Mouse (Mus musculus) MEL (cell line): ENCODE data around the gene Psmd8. TPM values are rescaled to one million over a fixed set of nuclear protein-coding genes. Genes with fewer than 3 reads are reported as not detected.

Source experiments
- DNase-seq: peaks from one replicate; pipeline ENCODE4 v3.0.0; 2011; ENCODE audit warnings: low read depth, low spot score
- H3K27ac ChIP-seq: 2 replicates; pipeline ENCODE4 v1.5.1; 2012; ENCODE audit warnings: low read depth, mild to moderate bottlenecking, control low read depth, low read length, moderate library complexity; ENCODE audit not compliant: control insufficient read depth
- H3K27me3 ChIP-seq, 2 experiments: fragments of 150-350 bp in 1 of 2; sonication (generic) in 1 of 2; 2 replicates each; pipeline ENCODE4 v1.6.1; 2012; ENCODE audit warnings: low read length in 2 of 2, mild to moderate bottlenecking in 2 of 2, improper control_type of control experiment in 1 of 2, moderate library complexity in 1 of 2; ENCODE audit not compliant: insufficient read depth in 2 of 2, control insufficient read depth in 1 of 2
- H3K36me3 ChIP-seq, 2 experiments: 2 replicates each; pipeline ENCODE4 v1.6.1; 2012 to 2014; ENCODE audit warnings: low read length in 2 of 2, improper control_type of control experiment in 1 of 2, inconsistent platforms in 1 of 2, mild to moderate bottlenecking in 1 of 2; ENCODE audit not compliant: insufficient read depth in 2 of 2, control insufficient read depth in 1 of 2
- H3K4me1 ChIP-seq, 2 experiments: fragments of 150-350 bp in 1 of 2; sonication (generic) in 1 of 2; 2 replicates each; pipeline ENCODE4 v1.6.1; 2012; ENCODE audit warnings: low read length in 2 of 2, improper control_type of control experiment in 1 of 2, mild to moderate bottlenecking in 1 of 2; ENCODE audit not compliant: insufficient read depth in 2 of 2, control insufficient read depth in 1 of 2
- H3K4me3 ChIP-seq, 2 experiments: fragments of 150-350 bp in 1 of 2; sonication (generic) in 1 of 2; 2 replicates each; pipeline ENCODE4 v1.5.1; 2012; ENCODE audit warnings: low read depth in 2 of 2, low read length in 2 of 2, mild to moderate bottlenecking in 2 of 2, moderate library complexity in 2 of 2, control low read depth in 1 of 2, improper control_type of control experiment in 1 of 2; ENCODE audit not compliant: control insufficient read depth in 1 of 2, insufficient read depth in 1 of 2
- H3K79me2 ChIP-seq: 2 replicates; pipeline ENCODE4 v1.6.1; 2012; ENCODE audit warnings: mild to moderate bottlenecking, low read length, moderate library complexity; ENCODE audit not compliant: control insufficient read depth, poor library complexity, insufficient read depth
- H3K9ac ChIP-seq: 2 replicates; pipeline ENCODE4 v1.6.1; 2012; ENCODE audit warnings: low read depth, mild to moderate bottlenecking, control low read depth, low read length, moderate library complexity; ENCODE audit not compliant: control insufficient read depth, poor library complexity, severe bottlenecking
- H3K9me3 ChIP-seq: fragments of 150-350 bp; sonication (generic); replicated peaks from 2 replicates; pipeline ENCODE4 v1.6.1; 2012; ENCODE audit warnings: mild to moderate bottlenecking, low read length, improper control_type of control experiment, moderate library complexity; ENCODE audit not compliant: insufficient read depth
- BHLHE40 ChIP-seq: IDR thresholded peaks from 2 replicates; pipeline ENCODE4 v1.6.1; 2012; ENCODE audit warnings: low read depth, mild to moderate bottlenecking, inconsistent platforms, low read length, improper control_type of control experiment, borderline replicate concordance
- CHD2 ChIP-seq: IDR thresholded peaks from 2 replicates; pipeline ENCODE4 v1.6.1; 2011; ENCODE audit warnings: low read length, improper control_type of control experiment
- CTCF ChIP-seq, 3 experiments: IDR thresholded peaks in 2 of 3; conservative IDR thresholded peaks in 1 of 3; 2 replicates each; pipeline ENCODE4 v1.5.1; 2011 to 2012; ENCODE audit warnings: low read length in 3 of 3, low read depth in 2 of 3, mild to moderate bottlenecking in 2 of 3, improper control_type of control experiment in 1 of 3, inconsistent platforms in 1 of 3, mixed read lengths in 1 of 3, moderate library complexity in 1 of 3; ENCODE audit not compliant: control insufficient read depth in 1 of 3, insufficient read depth in 1 of 3, poor library complexity in 1 of 3, severe bottlenecking in 1 of 3
- ELF1 ChIP-seq: IDR thresholded peaks from 2 replicates; pipeline ENCODE4 v1.6.1; 2014; ENCODE audit warnings: low read depth, mild to moderate bottlenecking, inconsistent platforms, low read length, improper control_type of control experiment, moderate library complexity
- GABPA ChIP-seq: IDR thresholded peaks from 2 replicates; pipeline ENCODE4 v1.6.1; 2012; ENCODE audit warnings: low read depth, mild to moderate bottlenecking, inconsistent platforms, low read length, improper control_type of control experiment, moderate library complexity
- GATA1 ChIP-seq: IDR thresholded peaks from 2 replicates; pipeline ENCODE4 v1.6.1; 2011; ENCODE audit warnings: low read depth, low read length, improper control_type of control experiment
- JUND ChIP-seq: IDR thresholded peaks from 2 replicates; pipeline ENCODE4 v1.6.1; 2011; ENCODE audit warnings: low read depth, mild to moderate bottlenecking, improper control_type of control experiment, low read length
- KAT2A ChIP-seq: conservative IDR thresholded peaks from 2 replicates; pipeline ENCODE4 v1.6.1; 2012; ENCODE audit warnings: low read depth, low read length, improper control_type of control experiment, inconsistent platforms
- MAZ ChIP-seq: IDR thresholded peaks from 2 replicates; pipeline ENCODE4 v1.6.1; 2012; ENCODE audit warnings: low read depth, mild to moderate bottlenecking, inconsistent platforms, low read length, improper control_type of control experiment
- MEF2A ChIP-seq: IDR thresholded peaks from 2 replicates; pipeline ENCODE4 v1.6.1; 2014; ENCODE audit warnings: low read depth, mild to moderate bottlenecking, inconsistent platforms, low read length, improper control_type of control experiment; ENCODE audit not compliant: poor library complexity, insufficient replicate concordance, severe bottlenecking; ENCODE audit errors: extremely low read depth
- MXI1 ChIP-seq: IDR thresholded peaks from 2 replicates; pipeline ENCODE4 v1.6.1; 2011; ENCODE audit warnings: mild to moderate bottlenecking, low read depth, low read length, improper control_type of control experiment
- POLR2A ChIP-seq, 2 experiments: IDR thresholded peaks; 2 replicates each; pipeline ENCODE4 v1.6.1; 2011 to 2012; ENCODE audit warnings: low read length in 2 of 2, mild to moderate bottlenecking in 2 of 2, control low read depth in 1 of 2, improper control_type of control experiment in 1 of 2, low read depth in 1 of 2, moderate library complexity in 1 of 2; ENCODE audit not compliant: control insufficient read depth in 1 of 2, insufficient read depth in 1 of 2, poor library complexity in 1 of 2
- POLR2AphosphoS5 ChIP-seq: IDR thresholded peaks from 2 replicates; pipeline ENCODE4 v1.6.1; 2012; ENCODE audit warnings: low read depth, borderline replicate concordance, mild to moderate bottlenecking, inconsistent platforms, low read length, moderate library complexity, mixed read lengths
- SIN3A ChIP-seq: IDR thresholded peaks from 2 replicates; pipeline ENCODE4 v1.6.1; 2012; ENCODE audit warnings: low read length, improper control_type of control experiment, inconsistent platforms
- TAL1 ChIP-seq: IDR thresholded peaks from 2 replicates; pipeline ENCODE4 v1.6.1; 2012; ENCODE audit warnings: mild to moderate bottlenecking, inconsistent platforms, low read length, moderate library complexity, mixed read lengths
- TCF12 ChIP-seq: IDR thresholded peaks from 2 replicates; pipeline ENCODE4 v1.6.1; 2014; ENCODE audit warnings: low read depth, mild to moderate bottlenecking, inconsistent platforms, low read length, improper control_type of control experiment, moderate library complexity
- USF1 ChIP-seq: IDR thresholded peaks from 2 replicates; pipeline ENCODE4 v1.6.1; 2014; ENCODE audit warnings: low read depth, mild to moderate bottlenecking, inconsistent platforms, low read length, improper control_type of control experiment, moderate library complexity
- USF2 ChIP-seq, 2 experiments: IDR thresholded peaks; 2 replicates each; pipeline ENCODE4 v1.6.1; 2011 to 2012; ENCODE audit warnings: improper control_type of control experiment in 2 of 2, low read length in 2 of 2, borderline replicate concordance in 1 of 2, inconsistent platforms in 1 of 2, low read depth in 1 of 2, mild to moderate bottlenecking in 1 of 2; ENCODE audit not compliant: insufficient read depth in 1 of 2
- ZKSCAN1 ChIP-seq: IDR thresholded peaks from 2 replicates; pipeline ENCODE4 v1.6.1; 2012; ENCODE audit warnings: low read depth, mild to moderate bottlenecking, inconsistent platforms, low read length, improper control_type of control experiment, moderate library complexity
- ZMIZ1 ChIP-seq: IDR thresholded peaks from 2 replicates; pipeline ENCODE4 v1.6.1; 2012; ENCODE audit warnings: low read depth, mild to moderate bottlenecking, inconsistent platforms, low read length, improper control_type of control experiment, moderate library complexity
- ZNF384 ChIP-seq: IDR thresholded peaks from 2 replicates; pipeline ENCODE4 v1.6.1; 2012; ENCODE audit warnings: low read depth, mild to moderate bottlenecking, inconsistent platforms, low read length, improper control_type of control experiment
- polyA plus RNA-seq, 2 experiments: library from polyadenylated mRNA; stranded (reverse) in 1 of 2; unstranded in 1 of 2; fragments of >175 nt in 1 of 2; fragments of >200 nt in 1 of 2; gene quantifications; 2 replicates each; pipeline versions ENCODE4 v1.2.1 to v1.2.4; 2012; ENCODE audit warnings: low replicate concordance in 2 of 2, low read depth in 1 of 2; ENCODE audit not compliant: insufficient read length in 2 of 2, insufficient read depth in 1 of 2, missing spikeins in 1 of 2
- total RNA-seq: library from RNA; depleted of rRNA; stranded (reverse); fragments of 300-350 nt; gene quantifications from 2 replicates; pipeline ENCODE4 v1.2.3, GENCODE M21; 2012

The Psmd8 gene
- total and polyA plus RNA-seq, 3 experiments = 159 to 196 TPM; not detected in 1

DNA sequence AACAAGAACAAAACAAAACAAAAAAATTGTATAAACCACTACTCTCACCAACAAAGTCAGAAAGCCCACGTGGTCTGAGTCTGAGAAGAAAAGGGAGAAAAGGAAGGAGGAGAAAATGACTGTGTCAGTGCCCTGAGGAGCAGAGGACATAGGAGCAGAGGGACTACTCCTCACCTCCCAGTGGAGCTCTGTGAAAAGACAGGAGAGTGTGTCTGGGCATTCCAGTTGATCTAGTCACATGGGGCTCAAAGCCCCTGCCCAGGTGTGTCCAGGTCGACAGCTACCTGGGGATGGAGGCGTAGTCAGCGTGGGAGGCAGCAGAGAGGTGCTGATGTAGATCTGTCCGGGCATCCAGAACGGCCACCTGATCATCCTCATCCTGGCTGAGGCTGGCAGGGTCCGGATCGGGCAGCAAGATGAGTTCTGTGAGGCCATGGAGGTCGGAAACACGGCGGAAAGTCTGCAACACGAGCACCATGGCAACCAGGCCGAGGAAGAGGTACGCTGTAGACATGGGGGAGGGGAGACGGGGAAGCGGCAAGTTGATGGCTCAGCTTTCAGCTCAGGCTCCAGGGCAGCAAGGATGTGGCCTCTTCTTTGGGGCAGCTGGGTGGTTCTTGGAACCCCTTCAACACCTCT lies 44.4 kb upstream of the Psmd8 start:
- no peak for TF ChIP-seq GABPA
- no peak for TF ChIP-seq GATA1
- no peak for TF ChIP-seq MAZ
- TF ChIP-seq POLR2A (IDR thresholded peaks at IDR 0.05; ENCODE audit: control insufficient read depth in 1 of 2, insufficient read depth in 1 of 2, low read depth in 1 of 2, low read length in 2 of 2, poor library complexity in 1 of 2) = no peak
- Histone ChIP-seq H3K27me3 (no peaks in the 10 kb centered on the region), H3K4me1 (peaks cover 0 to 7% of the 10 kb centered on the region in 2 experiments; a peak in 1 of 4 replicates), H3K4me3 (no peak overlapping the region), H3K36me3 (no peaks in the 10 kb centered on the region; a peak in 1 of 4 replicates), H3K27ac (no peak overlapping the region), H3K79me2 (no peaks in the 10 kb centered on the region), H3K9ac (no peak overlapping the region), H3K9me3 (no peaks in the 10 kb centered on the region)
- DNase-seq = no peak

DNA sequence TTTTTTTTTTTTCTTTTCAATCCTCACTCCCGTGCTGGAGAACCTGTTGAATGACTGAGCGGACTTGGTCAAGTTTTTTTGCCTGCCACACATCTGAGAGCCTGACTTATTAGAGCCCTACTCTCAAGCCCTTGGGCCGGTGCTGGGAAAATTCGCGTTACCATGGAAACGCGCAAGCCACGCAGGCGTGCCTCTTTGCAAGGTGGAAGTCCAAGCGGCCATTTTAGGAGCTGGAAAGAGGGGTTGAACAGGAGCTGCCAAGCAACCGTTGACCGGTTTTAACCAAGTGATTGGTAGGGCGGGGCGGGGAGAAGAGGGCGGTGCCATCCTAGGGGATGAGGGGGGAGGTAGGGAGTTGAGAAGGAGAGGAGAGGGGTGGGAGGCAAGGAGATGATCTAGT lies 34.3 kb upstream of the Psmd8 start:
- Histone ChIP-seq H3K27me3 (no peaks in the 10 kb centered on the region), H3K27ac (no peak overlapping the region), H3K4me3 (no peak overlapping the region), H3K79me2 (no peaks in the 10 kb centered on the region), H3K9me3 (no peaks in the 10 kb centered on the region), H3K36me3 (peaks cover 0 to 2% of the 10 kb centered on the region in 2 experiments; a peak in 2 of 4 replicates), H3K4me1 (peaks cover 1 to 3% of the 10 kb centered on the region in 2 experiments; a peak in 3 of 4 replicates), H3K9ac (no peak overlapping the region)
- no peak for TF ChIP-seq ZKSCAN1
- TF ChIP-seq MEF2A = no peak
- no peak for TF ChIP-seq TAL1
- no peak for TF ChIP-seq USF1
- no peak for TF ChIP-seq USF2 (IDR thresholded peaks at IDR 0.05; ENCODE audit: borderline replicate concordance in 1 of 2, insufficient read depth in 1 of 2, low read depth in 1 of 2, low read length in 2 of 2)
- no peak for TF ChIP-seq ZMIZ1
- no peak for TF ChIP-seq SIN3A
- no peak for DNase-seq

GRCm38 (mm10) chr7:29214236-29214635 lies 33.7 kb upstream of the Psmd8 start:
- no peaks in the 10 kb centered on the region for H3K9me3 ChIP-seq
- no peaks in the 10 kb centered on the region for H3K27me3 ChIP-seq
- peaks cover 0 to 2% of the 10 kb centered on the region in 2 experiments; a peak in 2 of 4 replicates for H3K36me3 ChIP-seq
- no peaks in the 10 kb centered on the region for H3K79me2 ChIP-seq
- H3K4me1 ChIP-seq = peaks cover 1 to 3% of the 10 kb centered on the region in 2 experiments; a peak in 3 of 4 replicates
- no peak overlapping the region for H3K27ac ChIP-seq
- TF ChIP-seq ZMIZ1 (no peak), KAT2A (no peak), BHLHE40 (no peak), MEF2A (no peak), POLR2AphosphoS5 (no peak), CTCF (IDR thresholded peaks at IDR 0.05 in 2 of 3, conservative IDR thresholded peaks at IDR 0.05 in 1 of 3; ENCODE audit: control insufficient read depth in 1 of 3, insufficient read depth in 1 of 3, low read depth in 2 of 3, low read length in 3 of 3, poor library complexity in 1 of 3, severe bottlenecking in 1 of 3) (no peak), ELF1 (no peak), TAL1 (no peak), ZNF384 (no peak), CHD2 (no peak), JUND (no peak), TCF12 (no peak), MXI1 (no peak)
- TF ChIP-seq, all 39 proteins: peak for 0
- H3K9ac ChIP-seq = no peak overlapping the region
- DNase-seq = no peak
- H3K4me3 ChIP-seq = no peak overlapping the region
